Mouse (Mus musculus) liver, embryonic 14.5 days (tissue): ENCODE measurements around the gene Pask.

Experiments used
- CTCF ChIP-seq: IDR thresholded peaks from 2 replicates; pipeline ENCODE4 v1.5.1; 2016; ENCODE audit warnings: antibody characterized with exemption, low read depth, control low read depth
- EP300 ChIP-seq: IDR thresholded peaks from 2 replicates; pipeline ENCODE4 v1.6.1; 2016; ENCODE audit warnings: antibody characterized with exemption, low read depth

DNA sequence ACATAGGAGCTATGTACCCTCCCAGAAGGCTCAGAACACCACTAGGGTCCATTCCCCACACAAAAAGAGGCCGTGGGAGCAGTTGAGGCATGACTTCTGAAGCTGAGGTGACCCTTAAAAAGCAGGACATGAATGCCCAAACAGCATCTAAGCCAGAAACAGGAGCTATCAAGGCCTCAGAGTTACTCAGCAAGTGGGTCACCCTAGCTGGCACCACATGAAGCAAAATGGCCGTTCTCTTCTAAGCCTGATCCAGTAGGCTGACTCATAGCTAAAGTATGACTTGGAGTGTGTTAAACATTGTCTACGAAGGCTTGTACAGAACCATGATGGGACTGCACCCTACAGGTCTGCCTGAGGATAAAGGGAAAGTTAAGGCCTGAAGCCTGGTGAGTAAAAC is 16.8 kb downstream of the Pask start:
- TF ChIP-seq CTCF (no peak), EP300 (no peak)
